Mouse (Mus musculus): Measurements from ENCODE around the gene Kpna4.
A peak's percentile ranks its signal among the peaks of the same experiment; 100 is the strongest.

DNA sequence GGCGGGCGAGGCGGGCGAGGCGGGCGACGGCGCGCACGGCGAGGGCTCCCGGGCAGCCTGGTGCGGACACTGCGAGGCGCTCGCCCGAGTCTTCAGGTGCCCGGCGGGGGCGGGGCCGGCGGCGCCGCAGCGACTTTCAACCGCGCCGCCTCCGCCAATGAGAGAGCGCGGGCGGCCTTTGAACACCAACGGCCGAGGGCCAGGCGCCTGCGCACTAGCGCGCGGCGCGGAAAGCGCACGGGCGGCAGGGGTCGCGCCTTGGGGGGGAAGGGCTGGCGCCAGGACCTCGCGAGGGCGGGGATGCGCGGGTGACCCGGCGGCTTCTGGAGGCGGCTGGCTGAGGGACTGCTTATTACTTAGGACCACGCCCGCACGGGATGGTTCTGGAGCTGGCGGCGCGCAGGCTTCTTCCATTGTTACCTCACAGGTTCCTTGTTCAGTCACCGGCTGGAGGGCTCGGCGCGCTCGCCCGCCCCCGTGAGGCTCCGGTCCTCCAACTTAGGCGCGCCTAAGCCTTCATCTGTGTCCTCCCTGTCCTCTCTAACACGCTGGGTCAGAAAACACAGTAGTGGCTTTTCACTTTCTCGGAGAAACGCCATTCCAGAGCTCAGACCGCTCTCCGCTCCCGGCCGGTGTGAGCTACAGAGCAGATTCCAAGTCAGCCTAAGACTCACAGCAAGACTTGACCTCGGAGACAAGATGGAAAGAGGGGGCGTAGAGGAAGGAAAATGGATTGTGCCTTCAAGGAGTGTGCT lies 82.1 kb downstream of the Kpna4 start, which contains the start of gene Trim59:
- TF ChIP-seq ZMIZ1 (IDR thresholded peaks at IDR 0.05; ENCODE audit: low read depth, low read length) (peak; percentile 86), POLR2AphosphoS2 (IDR thresholded peaks at IDR 0.05; ENCODE audit: low read length) (no peak; the same call in 1 of the 2 replicates), RCOR1 (IDR thresholded peaks at IDR 0.05; ENCODE audit: low read depth, low read length) (no peak)

All from MEL (cell line).